Mouse (Mus musculus): ENCODE data around the gene Mllt3.
"Not testable (repeated sequence)": the region's sequence is repeated elsewhere in the genome, so short reads cannot be mapped to it uniquely, and the experiment has no call there.

The Mllt3 gene

DNA sequence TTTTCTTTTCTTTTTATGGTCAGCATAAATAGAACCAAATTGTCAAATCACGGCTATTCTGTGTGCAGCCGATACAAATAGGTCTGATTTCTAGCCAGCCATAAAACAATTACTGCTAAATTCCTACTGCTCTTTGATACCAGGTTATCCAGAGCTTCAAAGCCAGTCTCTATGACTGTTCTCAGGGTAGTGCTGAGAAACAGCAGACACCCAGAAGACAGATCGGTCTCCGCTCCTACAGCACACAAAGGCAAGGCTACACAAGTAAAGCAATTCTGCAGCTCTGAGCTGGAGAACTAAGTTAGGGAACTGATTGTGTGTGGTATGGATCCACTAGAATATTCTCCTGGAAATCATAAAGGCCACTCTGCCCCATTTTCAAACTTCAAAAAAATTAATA is 20.4 kb downstream of the Mllt3 start:
- DNase-seq (ENCODE audit: low spot score in 2 of 2): no peak

DNA sequence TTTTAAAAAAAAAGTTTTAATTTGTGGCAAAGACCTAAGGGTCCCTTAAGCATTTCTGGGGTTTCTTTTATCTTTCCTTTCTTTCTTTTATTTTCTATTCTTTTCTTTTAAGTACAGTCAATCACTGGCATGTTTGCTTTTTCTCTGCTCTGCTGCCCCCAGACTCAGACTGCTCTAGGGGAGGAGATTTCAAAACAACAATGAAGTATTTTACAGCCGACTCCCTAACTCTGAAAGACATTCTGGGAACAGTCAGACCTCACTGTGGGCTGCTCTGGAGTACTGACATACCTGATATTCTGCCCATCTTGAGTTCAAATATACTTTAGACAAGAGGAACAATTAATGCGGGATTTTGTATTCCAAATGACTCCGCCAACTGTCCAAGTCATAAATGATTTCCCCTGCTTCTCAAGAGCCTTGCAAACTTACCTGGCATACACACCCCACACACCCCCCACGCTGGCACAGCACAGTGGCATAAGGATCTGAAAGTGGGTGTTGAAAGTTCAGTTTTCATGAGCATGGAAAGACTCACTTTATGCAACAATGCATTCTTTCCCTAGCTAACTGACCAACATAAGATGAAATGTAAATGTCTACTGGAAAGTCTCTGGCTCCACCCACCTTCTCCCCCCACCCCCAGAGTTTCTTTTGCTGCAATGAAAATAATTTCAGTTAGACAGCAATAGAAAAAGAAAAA is 21.1 kb downstream of the Mllt3 start:
- no peak for DNase-seq (ENCODE audit: low spot score in 2 of 2)

DNA sequence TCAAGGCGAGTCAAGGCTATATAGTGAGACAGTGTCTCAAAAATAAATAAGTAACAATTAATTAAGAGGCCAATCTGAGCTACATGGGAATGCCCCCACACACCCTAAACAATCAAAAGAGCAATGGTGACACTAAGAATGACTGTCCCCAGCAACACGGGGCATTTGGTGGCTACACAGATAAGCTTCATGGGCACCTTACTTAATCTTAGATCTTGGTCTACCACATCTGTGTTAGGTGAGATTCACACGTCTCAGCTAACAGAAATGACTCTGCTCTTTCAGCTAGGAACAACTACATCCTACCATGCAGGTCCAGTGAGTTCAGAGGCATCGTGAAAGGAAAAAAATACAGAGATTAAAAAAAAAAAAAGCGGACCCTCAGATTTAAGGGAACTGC is 22.7 kb downstream of the Mllt3 start:
- DNase-seq (ENCODE audit: low spot score in 2 of 2): no peak

DNA sequence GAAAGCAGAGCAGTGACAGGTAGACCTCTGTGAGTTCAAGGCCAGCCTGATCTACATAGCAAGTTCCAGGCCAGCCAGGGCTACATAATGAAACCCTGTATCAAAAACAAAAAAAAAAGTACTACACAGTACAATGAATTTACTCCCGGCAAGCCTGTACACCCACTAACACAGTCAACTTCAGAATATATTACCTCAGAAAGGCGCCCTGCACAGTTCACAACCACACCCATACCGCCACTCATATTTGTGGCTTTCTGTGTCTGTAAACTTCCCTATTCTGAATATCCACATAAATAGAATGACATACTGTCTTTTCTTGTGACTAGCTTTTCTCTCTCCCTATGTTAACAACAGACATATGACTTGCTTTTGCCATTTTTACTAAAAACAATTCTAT is 27.4 kb downstream of the Mllt3 start:
- DNase-seq (ENCODE audit: low spot score in 2 of 2): no peak

DNA sequence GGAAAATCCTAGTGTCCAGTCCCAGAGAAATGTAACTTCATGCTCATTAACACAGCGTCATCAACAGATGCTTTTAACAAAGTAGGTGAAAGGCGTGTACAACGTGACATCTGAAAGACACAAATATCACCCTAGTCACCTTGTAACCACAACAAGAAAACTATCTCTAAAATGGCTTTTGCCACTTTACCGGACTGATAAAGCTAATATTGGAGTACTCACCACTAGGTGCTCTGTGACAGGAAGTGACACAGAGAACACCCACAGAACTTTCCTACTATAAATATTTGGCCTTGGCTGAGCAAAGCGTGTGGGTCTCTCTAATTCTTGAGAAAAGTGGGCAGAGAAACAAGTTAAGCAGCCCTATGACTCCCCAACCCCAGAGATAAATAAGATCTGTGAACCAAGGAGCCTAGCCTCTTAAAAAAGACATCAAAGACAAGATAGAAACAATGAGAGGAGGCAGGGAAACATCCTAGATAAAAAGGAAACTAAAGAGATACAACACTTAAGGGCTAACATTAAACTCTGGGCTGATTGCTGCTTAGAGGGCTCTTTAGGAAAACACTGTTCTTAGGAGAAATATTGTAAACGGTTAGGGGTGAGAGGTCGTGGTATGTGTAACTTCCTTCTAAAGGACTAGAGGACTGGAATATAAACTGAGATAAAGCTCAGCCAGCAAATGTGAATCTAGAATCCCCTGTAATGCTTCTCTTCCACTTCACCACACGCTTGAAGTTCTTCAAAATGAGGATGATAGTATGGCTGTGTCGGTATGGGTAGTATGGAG is 29.8 kb downstream of the Mllt3 start:
- no peak for DNase-seq (ENCODE audit: low spot score in 2 of 2)

DNA sequence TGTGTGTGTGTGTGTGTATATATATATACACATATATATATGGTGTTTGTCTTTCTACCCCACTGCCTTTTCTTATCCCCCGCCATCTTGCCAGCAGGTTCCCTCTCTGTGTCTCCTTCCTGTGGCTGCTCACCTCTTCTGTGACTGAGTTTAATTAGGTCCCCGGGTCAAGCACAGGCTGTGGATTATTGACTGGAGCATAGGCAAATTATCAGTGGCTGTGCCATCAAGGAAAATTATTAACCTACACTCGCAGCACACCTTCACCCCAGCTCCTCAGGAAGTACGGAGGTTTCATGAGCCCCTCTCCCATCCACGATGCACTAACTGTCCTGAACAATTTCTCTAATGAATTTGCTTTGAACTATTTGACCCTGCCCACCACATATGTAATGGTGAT is 41.5 kb downstream of the Mllt3 start:
- no peak for DNase-seq (ENCODE audit: low spot score in 2 of 2)

DNA sequence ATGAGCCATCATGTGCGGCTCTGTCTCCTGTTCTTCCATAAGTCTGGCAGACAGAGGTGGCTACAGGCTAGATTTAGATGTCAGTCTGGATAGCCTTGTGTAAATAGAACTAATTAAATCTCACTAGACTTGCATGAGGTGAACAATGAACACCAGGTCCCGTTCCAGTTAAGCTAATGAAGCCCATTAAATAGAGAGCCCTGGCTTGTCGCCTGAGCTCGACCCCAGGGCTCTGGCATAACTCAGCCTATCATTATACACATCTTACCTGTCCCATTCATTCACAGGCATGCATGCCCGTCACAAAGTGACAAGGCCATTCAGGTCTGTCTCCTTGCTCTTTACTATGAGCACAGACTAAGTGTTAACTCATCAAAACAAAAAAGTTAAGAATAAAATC is 42.2 kb downstream of the Mllt3 start:
- no peak for DNase-seq (ENCODE audit: low spot score in 2 of 2)

DNA sequence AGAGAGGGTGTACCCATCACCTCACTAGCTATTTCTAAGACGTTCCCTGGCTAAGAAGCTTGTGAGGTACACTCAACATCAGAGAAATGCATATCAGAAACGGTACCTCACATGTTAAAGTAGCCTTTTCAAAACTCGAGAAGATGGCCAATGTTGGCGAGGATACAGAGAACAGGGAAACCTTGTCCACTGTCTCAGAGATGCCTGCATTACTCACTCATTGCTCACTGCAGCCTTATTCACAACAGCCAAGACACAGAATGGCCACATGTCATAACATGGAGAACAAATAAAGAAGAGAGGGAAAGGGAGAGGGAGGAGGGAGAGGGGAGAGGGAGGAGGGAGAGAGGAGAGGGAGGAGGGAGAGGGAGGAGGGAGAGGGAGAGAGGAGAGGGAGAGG is 47.9 kb downstream of the Mllt3 start:
- DNase-seq (ENCODE audit: low spot score in 2 of 2): no peak

DNA sequence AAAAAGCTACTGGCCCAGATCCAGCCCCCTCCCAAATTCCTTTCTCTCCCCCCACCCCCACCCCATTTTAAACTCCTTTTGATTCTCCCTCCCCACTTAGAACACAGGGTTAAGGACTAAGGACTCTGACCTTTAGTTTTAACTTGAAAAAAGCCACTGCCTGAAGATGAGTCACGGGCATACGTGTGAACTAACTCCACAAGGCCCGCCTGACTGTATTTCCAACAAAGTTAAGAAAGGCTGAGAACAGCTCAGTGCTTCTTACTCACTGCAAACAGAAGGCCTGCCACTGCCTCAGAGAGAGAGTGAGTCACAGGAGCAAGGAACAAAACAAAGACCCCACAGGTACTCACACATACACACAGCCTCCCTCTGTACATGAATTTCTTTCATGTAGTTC is 48.6 kb downstream of the Mllt3 start:
- DNase-seq (ENCODE audit: low spot score in 2 of 2): peak; percentile 14 to 34

DNA sequence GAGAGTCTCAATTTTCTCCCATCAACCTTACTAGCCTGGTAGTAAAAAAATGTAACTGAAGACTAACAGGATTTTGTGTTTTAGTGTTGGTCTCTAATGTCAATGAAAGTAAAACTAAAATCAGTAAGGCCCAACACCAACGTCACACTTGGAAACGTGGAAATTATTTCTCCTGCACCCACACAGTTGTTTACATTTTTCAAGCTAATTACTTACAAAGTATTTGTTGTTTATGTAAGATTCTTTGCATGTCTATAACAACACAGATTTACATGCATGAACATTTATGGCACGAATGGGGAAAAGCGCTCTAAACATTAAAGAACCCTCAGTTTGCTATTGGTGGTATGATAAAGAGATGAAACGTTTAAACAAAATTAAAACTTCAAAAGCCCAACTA is 49.1 kb downstream of the Mllt3 start:
- no peak for DNase-seq (ENCODE audit: low spot score in 2 of 2)

DNA sequence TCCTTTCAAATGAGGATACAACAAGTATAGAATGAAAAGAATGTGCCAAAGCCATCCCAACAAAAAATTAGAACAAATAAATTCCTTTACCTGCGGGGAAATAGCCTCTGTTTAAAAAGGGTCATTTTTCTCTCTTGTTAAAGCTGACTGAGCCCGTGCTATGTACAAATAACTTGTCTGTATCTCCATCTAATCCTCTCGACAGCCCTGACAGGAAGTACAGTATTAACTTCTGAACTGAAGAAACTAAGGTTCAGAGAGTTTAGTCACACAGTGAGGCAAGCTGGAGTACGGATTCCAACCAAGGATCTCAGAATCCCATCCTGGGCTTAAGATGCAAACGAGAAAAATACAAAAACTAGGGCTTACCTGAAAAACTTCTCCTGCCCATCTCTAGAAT is 50.6 kb downstream of the Mllt3 start:
- no peak for DNase-seq (ENCODE audit: low spot score in 2 of 2)

DNA sequence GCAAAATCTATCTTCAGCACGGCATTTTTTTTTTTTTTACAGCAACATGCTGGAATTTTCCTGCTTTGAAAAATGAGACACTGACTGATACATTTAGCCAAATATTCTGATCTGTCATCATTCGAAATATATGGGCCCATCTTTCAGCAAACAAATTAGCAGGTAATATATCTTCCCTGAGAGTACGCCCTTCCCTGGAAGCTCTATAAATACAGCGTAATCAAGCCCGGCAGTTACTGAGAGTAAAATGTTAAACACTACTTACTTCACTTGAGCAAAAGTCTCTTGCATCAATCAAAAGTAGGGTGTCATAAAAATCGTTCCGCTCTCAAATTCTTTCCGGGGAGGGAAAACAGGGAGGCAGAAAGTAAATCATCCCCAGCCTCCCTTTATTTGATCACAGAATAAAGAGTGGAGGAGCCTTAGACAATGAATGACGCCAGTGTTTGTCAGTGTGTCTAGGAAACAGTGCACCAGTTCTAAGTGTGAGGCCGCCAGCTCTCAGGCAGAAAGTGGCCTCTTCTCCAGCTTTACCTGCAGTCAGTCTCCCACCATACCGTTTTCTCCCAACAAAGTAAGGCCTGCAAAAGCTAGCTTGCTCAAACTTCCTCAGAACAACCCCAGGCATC is 55.2 kb downstream of the Mllt3 start:
- no peak for DNase-seq (ENCODE audit: low spot score in 2 of 2)

DNA sequence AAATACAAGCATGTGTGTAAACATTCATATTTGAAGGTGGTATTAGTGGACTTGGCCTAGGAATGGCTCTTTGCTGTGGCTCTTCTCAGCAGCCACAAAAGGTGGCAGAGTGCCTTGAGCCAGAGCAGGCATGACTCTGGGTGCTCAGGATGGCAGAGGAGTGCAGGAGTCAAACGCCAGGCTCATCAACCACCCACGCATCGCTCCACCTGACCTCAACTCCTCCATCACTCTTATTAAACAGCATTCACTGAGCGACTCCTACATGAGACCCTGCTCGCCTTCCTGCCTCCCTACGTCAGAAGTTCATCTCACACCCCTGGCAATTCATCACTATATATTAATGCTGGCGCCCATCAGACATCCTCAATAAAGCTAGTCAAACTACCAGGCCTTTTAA is 67.3 kb downstream of the Mllt3 start:
- no peak for DNase-seq (ENCODE audit: low spot score in 2 of 2)

DNA sequence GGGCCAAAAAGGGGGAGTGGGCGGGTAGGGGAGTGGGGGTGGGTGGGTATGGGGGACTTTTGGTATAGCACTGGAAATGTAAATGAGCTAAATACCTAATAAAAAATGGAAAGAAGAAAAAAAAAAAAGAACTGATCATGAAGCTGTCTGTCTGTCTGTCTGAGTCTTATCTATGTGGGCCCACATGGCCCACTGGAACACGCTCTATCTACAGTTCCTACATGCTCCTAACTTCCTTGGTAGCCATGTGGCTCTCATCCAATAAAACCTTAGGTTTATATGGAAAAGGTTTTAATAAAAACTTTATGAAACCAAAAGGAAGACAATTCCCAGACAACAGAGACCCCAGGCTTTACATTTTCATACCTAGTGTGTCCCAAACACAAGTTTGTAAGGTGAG is 68.3 kb downstream of the Mllt3 start:
- not testable (repeated sequence) for DNase-seq (ENCODE audit: low spot score in 2 of 2)

DNA sequence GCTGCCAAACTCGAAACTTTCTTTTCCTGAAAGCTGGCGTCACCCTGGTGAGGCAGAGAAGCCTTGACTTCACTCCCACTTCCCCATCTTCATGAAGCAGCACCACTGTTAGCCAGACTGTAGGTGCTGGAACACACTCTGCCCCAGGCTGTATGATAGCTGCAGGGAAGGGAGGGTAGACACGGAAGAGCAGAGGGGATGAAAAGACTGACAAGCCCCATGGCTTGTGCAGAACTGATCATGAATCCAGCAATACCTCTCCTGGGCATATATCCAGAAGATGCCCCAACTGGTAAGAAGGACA is 69.4 kb downstream of the Mllt3 start:
- DNase-seq (ENCODE audit: low spot score in 2 of 2): no peak

DNA sequence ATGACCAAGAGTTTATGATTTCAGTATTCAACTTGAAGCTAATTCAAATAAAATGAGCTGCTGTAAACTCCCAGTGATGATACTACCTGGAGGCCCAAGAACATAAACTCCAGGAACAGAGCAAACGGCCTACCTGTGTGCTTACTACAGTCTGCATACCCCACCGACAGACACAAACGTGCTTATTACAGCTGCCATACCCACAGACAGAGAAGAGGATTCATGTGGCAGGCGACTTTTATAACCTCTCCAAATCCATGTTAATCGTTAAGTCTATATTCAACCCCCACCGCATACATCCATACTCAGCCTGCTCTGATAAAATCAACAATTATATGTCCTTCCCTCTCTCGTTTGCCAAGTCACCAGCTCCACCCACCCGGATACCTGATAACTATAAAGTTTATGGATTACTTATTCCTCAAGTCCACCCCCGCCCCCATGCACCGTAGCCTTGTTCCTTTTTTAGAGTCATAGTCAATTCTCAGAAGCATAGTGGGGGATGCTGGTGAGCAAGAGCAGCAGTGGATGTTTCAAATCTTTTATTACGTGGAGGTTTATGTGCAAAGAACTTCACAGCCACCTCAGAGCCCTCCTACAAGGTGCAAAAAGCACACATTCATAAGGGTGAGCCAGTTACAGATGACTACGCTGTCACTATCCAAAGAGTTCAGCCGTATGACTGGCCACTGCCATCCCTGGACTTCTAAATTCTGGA is 70.0 kb downstream of the Mllt3 start:
- no peak for DNase-seq (ENCODE audit: low spot score in 2 of 2)

DNA sequence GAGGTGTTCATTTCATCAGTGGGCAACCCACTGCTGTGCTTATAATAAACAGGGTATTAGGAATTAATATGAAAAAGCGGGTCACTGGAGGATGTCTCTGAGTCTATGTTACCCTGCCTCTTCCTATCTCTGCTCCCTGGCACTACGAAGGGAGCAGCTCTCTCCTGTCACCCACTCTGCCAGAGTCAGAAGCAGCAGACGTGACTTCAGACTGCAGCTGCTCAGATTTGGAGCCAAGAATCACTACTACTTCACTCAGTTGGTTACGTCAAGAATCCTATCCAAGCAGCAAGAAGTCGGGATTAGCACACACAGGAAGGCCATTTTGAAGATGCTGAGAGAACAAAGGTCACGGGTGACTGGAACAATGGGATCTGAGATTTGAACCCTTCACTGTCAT is 71.3 kb downstream of the Mllt3 start:
- no peak for DNase-seq (ENCODE audit: low spot score in 2 of 2)

DNA sequence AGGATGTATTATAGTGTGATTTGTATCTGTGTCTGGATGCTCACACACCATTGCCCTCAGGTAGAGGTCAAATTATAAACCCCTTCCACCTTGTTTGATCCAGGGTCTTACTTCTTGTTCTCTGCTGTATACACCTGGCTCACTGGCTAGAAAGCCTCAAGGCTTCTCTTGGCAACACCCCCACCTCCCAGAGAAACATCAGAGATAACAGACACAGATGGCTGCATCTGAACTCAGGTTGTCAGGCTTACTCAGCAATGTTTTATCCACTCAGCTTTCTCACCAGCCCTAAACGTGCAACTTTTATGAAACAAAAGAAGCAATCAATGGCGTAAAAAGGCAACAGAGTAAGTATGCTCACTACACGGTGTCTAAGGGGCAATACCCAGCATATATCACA is 75.3 kb downstream of the Mllt3 start:
- DNase-seq (ENCODE audit: low spot score in 2 of 2): no peak

DNA sequence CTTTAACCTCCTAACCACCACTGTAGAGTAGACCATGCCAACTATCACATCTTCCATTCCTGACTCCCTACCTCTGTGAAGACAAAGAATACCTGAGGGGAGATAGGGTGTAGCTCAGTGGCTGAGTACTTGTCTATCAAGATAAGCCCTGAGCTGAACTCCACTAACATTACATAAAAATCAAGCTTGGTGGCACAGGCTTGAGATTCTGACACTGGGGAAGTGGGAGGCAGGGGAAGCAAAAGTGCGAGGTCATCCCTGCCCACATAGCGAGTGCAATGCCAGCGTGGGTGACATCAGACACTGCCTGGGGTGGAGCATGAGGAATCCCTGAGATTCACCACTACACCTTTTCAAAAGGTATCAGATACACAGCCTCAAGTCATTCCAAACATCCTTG is 76.0 kb downstream of the Mllt3 start:
- no peak for DNase-seq (ENCODE audit: low spot score in 2 of 2)

DNA sequence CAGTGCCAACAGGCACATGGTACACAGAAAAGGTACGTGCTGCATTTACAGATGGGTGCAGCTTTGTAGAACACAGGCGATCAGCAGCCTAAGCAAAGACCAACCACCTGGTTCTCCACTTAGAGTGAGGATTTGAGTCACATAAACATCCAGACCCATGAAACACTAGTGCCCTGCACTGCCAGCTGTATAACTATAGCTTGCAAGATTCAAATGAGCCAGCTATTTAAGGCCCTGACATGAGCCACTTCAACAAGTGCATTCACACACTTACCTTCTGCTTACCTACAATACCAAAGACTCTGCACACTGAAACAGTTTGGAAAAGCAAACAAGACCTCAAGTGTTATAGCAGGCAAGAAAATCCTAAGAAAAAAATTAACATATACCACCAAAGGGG is 78.0 kb downstream of the Mllt3 start:
- DNase-seq (ENCODE audit: low spot score in 2 of 2): no peak

DNA sequence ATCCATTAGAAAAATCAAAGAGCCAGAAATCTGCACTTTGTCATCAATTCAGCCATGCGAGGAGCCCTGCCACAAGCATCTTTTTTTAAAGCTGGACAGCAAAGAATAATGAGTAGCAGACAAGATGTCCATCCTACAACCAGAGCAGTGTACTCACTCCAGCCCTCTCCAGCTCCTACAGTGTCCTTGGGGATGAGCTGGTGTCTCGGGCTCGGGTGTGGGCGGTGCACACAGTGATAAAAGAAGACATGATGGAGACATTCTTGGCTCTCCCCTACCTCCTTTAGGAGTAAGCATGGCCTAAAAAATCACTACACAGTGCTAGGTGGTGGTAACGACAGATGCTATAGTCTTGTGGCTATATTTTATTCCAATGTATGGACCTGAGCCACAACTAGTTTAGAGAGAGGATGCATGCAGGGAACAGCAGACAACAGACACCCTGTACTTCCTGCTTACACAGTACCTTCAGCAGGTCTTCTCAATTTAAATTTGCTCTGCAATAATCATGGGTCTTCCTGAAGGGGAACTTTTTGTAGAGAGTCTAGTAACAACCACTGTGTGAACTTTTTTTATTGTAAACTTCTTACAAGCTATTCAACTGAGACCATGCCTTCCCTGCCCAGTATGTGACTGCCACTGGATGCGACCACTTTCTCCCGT is 78.6 kb downstream of the Mllt3 start:
- DNase-seq (ENCODE audit: low spot score in 2 of 2): no peak

DNA sequence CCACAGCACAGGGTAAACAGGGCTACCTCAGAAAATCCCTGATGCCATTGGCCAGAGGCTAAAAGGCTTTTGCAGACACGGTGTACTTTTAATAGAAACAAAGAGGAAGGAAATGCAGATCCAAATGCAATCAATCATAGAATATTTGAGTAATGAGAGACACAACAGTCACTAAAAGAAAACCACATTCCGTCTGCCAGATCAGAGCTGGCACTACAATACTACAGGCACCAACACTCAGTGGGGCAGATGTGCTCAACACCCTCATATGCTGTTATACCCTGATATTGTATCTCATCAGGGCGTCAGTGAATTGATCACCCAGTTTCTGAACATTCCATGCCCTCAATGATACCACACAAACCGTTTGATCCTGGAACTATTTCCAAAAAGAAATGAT is 79.4 kb downstream of the Mllt3 start:
- DNase-seq (ENCODE audit: low spot score in 2 of 2): no peak
